Mouse (Mus musculus) liver, adult 2 months (tissue): Measurements from ENCODE around the gene Cct5.

Experiments used
- CTCF ChIP-seq: fragments of 200-500 bp; IDR thresholded peaks from 2 replicates; pipeline ENCODE4 v1.5.1; 2011; ENCODE audit warnings: low read depth, low read length, control low read depth
- POLR2A ChIP-seq: fragments of 200-500 bp; IDR thresholded peaks from 2 replicates; pipeline ENCODE4 v1.6.1; 2011; ENCODE audit warnings: low read length, control low read depth; ENCODE audit not compliant: insufficient read depth; ENCODE audit errors: extremely low read depth

- TF ChIP-seq POLR2A: no peak
- TF ChIP-seq CTCF: no peak
Observed at GRCm38 (mm10) chr15:31586088-31586487, 15.5 kb downstream of the Cct5 start.
